Mouse (Mus musculus): ENCODE results near the gene Mapkapk5.

Gene Mapkapk5

GRCm38 (mm10) chr5:121545793-121546529 is at the start of gene Mapkapk5:
Mapkapk5 (minus strand) TSS chr5:121545905.
- peak; percentile 97 for DNase-seq

DNA sequence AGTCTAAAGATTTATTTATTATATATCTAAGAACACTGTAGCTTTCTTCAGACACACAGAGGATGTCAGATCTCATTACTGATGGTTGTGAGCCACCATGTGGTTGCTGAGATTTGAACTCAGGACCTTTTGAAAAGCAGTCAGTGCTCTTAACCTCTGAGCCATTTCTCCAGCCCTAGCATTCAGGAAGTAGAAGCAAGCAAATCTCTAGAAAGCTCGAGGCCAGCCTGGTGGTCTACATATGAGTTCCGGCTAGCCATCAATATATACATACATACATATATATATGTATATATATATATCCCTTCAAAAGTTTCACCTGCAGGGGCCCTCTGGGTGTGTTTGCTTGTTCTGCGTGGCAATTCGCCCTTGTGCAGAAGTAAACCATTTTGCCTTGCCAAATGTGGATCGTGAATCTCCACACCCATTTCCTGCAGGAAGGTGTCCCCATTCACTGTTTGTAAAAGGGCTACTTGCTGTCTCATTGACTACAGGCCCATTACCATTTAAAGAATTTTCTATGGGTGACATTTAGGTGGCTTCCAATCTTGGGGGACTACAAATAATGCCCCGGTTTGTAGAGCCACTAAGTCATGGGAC is 49.1 kb upstream of the Mapkapk5 start:
- no peak for DNase-seq

- DNase-seq = peak; percentile 94
Measured at GRCm38 (mm10) chr5:121593451-121594401, 48.0 kb upstream of the Mapkapk5 start, which contains the start of gene Aldh2. Aldh2 (minus strand) TSS chr5:121593824.

GRCm38 (mm10) chr5:121592816-121593407 is 47.2 kb upstream of the Mapkapk5 start:
- DNase-seq = peak; percentile 40

GRCm38 (mm10) chr5:121592064-121592815 is 46.5 kb upstream of the Mapkapk5 start:
- DNase-seq = peak; percentile 46

GRCm38 (mm10) chr5:121591417-121592063 is 45.8 kb upstream of the Mapkapk5 start:
- peak; percentile 54 for DNase-seq

DNA sequence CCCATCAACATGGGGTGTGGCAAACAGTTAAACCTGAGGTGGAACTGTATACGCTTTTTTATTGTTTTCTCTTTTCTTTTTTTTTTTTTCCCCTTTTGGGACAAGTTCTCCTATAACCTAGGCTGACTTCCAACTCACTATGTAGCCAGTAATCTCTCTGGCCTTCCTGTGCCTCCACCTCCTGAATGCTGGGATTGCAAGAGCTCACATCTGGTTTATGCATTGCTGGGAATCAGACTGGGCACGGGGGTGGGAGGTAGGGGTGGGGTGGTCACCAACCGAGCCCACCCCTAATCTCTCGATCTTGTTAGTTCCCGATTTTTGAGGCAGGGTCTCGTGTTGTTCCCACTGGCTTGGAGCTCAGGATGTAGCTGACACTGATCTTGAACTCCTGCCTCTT is 44.2 kb upstream of the Mapkapk5 start:
- no peak for DNase-seq

DNA sequence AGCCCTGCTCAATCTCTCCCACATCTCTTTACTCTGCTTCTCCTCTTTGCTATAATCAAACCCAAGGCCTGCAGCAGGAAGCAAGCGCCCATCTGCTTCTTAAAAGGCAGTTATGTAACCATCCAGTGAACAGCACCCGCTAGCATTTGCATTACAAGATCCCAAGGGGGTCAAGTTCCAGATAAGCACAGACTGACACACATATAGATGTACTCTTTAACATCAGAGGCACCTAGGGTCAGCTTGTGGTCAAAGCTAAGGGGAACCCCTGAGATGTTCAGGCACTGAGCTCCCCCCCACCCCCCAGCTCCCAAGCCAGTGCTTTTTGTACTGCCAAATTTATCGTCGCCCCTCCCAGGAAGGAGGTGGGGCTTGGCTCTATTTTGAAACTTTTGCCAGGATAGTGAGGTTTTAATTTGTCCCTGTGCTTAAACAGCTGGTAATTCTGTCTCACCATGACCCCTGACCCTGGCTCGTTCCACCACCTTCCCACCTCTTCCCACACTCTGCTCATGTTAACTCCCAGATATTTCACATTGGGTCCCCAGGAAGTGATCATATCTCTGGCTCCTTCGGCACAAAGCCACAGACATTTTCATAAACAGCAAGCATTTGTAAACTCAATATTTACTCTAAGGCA is 40.8 kb upstream of the Mapkapk5 start:
- peak; percentile 90 for DNase-seq

- DNase-seq = no peak
Measured at GRCm38 (mm10) chr5:121585699-121586098, 40.0 kb upstream of the Mapkapk5 start.

GRCm38 (mm10) chr5:121585005-121585404 is 39.3 kb upstream of the Mapkapk5 start:
- DNase-seq = no peak

DNA sequence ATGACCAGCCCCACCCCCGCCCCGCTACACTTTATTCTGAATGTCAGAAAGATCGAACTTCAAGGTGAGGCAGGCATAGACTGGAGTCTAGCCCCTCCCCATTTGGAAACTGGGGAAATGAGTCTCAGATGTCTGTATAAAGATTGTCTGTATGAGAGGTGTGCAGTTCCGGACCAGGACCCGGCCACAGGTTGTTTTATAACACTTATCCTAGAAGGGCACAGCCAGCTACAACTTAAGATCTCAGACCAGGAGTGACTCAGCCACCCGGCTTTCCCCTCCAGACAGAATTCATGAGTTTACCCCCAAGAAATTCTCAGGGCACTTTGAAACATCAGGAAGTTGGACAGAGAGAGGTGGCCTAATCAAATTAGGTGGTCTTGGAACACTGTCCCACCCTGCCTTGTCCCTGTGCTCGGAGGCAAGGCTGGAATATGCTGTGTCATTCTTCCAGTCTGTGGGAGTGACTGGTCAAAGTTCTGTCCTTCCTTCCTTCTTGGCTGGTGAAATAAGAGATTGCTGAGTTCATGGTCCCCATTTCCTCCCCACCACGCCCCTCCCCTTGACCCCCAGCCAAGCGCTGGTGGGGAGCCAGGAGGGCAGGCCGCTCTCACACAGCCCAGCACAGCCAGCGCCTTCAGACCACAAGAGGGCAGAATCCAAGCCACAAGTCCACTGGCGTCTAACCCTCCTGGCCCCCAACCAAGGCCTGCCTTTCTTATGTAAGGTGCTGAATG is 38.2 kb upstream of the Mapkapk5 start:
- peak; percentile 98 for DNase-seq

DNA sequence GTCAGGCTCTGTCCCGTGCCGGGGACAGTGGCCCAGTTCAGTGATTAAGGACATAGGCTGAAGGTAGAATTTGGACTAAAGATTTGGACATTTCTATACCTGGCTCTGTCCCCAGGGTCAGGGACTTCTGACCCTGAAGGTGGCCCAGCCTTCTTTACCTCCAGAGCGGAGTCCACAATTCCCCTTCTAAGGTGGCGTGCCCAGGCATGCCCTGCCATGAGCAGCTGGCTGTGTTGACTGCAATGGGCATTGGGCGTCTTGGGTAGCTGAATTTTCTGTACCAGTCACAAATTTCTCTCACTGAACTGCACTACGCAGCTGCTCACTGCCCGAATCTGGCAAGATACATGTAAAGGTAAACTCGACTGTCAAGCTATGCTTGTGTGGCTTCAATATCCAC is 36.2 kb upstream of the Mapkapk5 start:
- no peak for DNase-seq

- DNase-seq = no peak
Measured at GRCm38 (mm10) chr5:121576927-121577488, 31.3 kb upstream of the Mapkapk5 start.

GRCm38 (mm10) chr5:121575867-121576266 is 30.2 kb upstream of the Mapkapk5 start:
- no peak for DNase-seq

GRCm38 (mm10) chr5:121574145-121574544 is 28.4 kb upstream of the Mapkapk5 start:
- DNase-seq = no peak

DNA sequence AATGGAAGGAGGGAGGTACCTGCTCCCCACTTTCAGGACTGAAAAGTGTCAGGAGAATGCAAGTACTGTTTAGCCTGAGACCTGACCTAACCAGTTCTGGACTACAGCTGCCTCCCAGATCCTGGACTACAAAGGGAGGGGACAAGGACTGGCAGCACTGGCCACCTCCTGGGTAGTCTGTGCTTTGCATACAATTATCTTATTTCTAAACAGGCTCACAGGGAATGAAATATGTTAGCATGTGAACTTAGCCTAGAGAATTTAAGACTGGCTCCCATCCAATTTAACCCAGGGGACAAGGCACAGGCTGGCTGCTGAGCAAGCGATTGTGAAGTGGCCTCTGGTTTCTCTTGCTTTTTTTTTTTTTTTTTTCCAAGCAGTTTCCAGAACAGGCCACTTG is 25.1 kb upstream of the Mapkapk5 start:
- DNase-seq = no peak

DNA sequence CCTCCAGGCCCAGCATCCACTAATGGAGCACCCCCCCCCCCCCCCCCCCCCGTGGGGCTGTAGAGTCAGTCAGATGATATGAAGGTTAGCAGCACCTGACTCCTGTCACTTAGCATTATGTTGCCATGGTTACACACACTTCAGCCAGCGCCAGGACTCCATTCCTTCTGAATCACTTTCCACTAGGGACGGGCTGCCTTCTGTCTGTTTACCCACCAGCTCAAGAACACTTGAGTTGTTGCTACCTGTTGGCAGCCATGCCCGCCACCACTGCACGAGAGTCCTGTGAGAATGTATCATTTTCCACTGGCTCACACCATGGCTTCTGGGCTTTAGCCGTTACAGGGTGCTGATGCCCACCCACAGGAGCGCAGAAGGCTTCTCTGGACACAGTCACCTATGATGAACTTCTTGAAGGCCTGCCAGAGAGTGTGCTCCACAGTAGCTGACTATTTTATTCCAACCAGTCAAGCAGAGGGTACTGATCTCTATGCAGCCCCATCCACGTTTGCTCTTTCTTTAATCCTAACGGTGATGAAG is 24.2 kb upstream of the Mapkapk5 start:
- DNase-seq = peak; percentile 68

- no peak for DNase-seq
Measured at GRCm38 (mm10) chr5:121566035-121566681, 20.5 kb upstream of the Mapkapk5 start.

DNA sequence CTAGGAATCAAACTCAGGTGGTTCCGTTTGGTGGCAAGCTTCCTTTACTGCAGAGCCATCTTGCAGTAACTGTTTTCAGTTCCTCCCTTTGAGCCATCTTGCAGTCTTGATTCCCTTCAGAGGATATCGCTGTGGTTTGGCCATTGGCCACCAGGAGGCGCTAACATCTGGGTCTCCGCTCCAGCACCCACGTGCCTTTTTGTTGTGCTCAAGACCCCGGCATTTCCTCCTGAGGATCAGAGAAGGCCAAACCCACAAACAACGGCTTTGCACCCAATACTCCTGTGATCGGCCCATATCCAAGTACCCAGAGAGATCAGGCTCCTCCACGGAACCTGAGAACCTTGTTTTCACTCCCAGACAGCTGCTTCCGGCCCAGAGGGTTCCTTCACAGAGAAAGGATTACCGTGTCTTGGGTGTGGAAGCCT is 18.8 kb upstream of the Mapkapk5 start:
- DNase-seq = peak; percentile 95

Measured in lung, postnatal 10 days (tissue).